Comparison of ENCODE assay signal across 12 mouse cellular contexts in the genomic region with DNA sequence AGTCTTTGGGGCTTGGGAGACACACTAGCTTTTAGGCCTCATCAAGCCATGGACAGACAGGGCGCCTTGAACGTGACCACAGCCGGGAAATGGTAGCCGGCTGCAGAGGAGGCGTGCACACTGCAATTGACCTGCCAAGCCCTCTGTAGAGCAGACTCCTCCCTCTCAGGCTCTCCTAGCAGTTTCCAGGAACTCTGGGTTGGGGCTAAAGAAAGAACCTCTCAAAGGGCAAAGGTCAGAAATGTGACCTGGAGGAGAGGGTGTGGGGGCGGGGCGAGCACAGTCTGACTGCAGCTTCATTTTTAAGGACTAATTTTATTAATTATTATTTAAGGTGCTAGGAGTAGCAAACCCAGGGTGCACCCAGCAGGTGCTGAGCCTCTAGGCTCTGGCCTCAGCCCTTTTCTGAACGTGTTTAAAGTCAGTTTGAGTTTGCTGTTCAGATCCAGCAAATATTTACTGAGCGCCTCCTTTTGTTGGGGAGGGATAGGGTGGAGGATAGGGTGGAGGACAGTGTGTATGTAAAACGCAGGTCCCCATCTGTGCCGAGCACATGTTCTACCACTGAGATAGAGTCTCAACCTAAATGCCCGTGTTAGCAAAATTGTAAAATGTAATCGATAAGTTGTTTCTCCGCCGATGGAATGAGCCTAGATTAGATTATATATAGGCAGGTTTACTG. TPM values are rescaled to one million over a fixed set of nuclear protein-coding genes. Genes with fewer than 3 reads are reported as not detected.
A peak's percentile ranks its signal among the peaks of the same experiment; 100 is the strongest.
DNase-seq lines count a peak whose midpoint lies in the region; ATAC-seq lines count a peak whose summit lies in the region.
"Had no signal": no experiment of that assay in that cellular context is flagged by ENCODE, and none has a peak within 500 bp of the region (broad histone marks: within the 10 kb centered on the region; RNA-seq: fewer than 3 reads in every experiment).

No protein-coding gene starts in this region.

- no peak overlapping the region for H3K4me3 ChIP-seq in neural tube, embryonic 15.5 days (replicated peaks)
- H3K4me3 ChIP-seq in midbrain, embryonic 14.5 days (replicated peaks; ENCODE audit: low read depth, low read length): no peak overlapping the region
- H3K4me3 ChIP-seq: embryonic facial prominence, embryonic 12.5 days had no signal

- no peak overlapping the region for H3K9ac ChIP-seq in neural tube, embryonic 15.5 days (replicated peaks)
- H3K9ac ChIP-seq in midbrain, embryonic 14.5 days (replicated peaks; ENCODE audit: low read length): no peak overlapping the region
- H3K9ac ChIP-seq: embryonic facial prominence, embryonic 12.5 days had no signal

- H3K27ac ChIP-seq in neural tube, embryonic 15.5 days (replicated peaks): no peak overlapping the region
- H3K27ac ChIP-seq in midbrain, embryonic 14.5 days (replicated peaks; ENCODE audit: low read depth, low read length): no peak overlapping the region
- H3K27ac ChIP-seq: embryonic facial prominence, embryonic 12.5 days; hindbrain, postnatal 0 days had no signal

- H3K4me2 ChIP-seq in neural tube, embryonic 15.5 days: no peak overlapping the region
- no peak overlapping the region for H3K4me2 ChIP-seq in midbrain, embryonic 14.5 days (ENCODE audit: low read length)
- H3K4me2 ChIP-seq: embryonic facial prominence, embryonic 12.5 days had no signal

- H3K9me3 ChIP-seq in neural tube, embryonic 15.5 days (replicated peaks): no peaks in the 10 kb centered on the region
- H3K9me3 ChIP-seq in midbrain, embryonic 14.5 days (ENCODE audit: control insufficient read depth, low read length): no peaks in the 10 kb centered on the region
- H3K9me3 ChIP-seq: embryonic facial prominence, embryonic 12.5 days had no signal

- no peaks in the 10 kb centered on the region for H3K4me1 ChIP-seq in neural tube, embryonic 15.5 days
- no peaks in the 10 kb centered on the region for H3K4me1 ChIP-seq in midbrain, embryonic 14.5 days (ENCODE audit: control insufficient read depth, insufficient read depth, low read length)
- H3K4me1 ChIP-seq: embryonic facial prominence, embryonic 12.5 days had no signal

- H3K36me3 ChIP-seq in neural tube, embryonic 15.5 days: no peaks in the 10 kb centered on the region
- H3K36me3 ChIP-seq in midbrain, embryonic 14.5 days (ENCODE audit: control insufficient read depth, insufficient read depth, low read length): no peaks in the 10 kb centered on the region
- H3K36me3 ChIP-seq: embryonic facial prominence, embryonic 12.5 days had no signal

- ATAC-seq in neural tube, embryonic 15.5 days (ENCODE audit: low FRiP score): no peak
- 0 out of 2 replicates have a peak, but pooled peaks have one; percentile 14 for ATAC-seq in erythroid progenitor cell, adult 5-6 weeks (replicated peaks; ENCODE audit: low FRiP score, poor library complexity, severe bottlenecking)
- no peak for ATAC-seq in midbrain, embryonic 14.5 days (ENCODE audit: low FRiP score, low TSS enrichment)
- ATAC-seq: activated CD4-positive, CD25-positive, alpha-beta regulatory T cell, adult 4 months; hindbrain, postnatal 0 days had no signal

- WGBS in neural tube, embryonic 15.5 days: 40% methylated on average over 15 of the region's 15 CpGs
- WGBS in large intestine, adult 2 months: 21% methylated on average over 15 of the region's 15 CpGs
- 39% methylated on average over 15 of the region's 15 CpGs for WGBS in midbrain, embryonic 14.5 days

- H3K27me3 ChIP-seq in neural tube, embryonic 15.5 days (replicated peaks): no peaks in the 10 kb centered on the region
- H3K27me3 ChIP-seq in midbrain, embryonic 14.5 days (ENCODE audit: control insufficient read depth, insufficient read depth, low read length): no peaks in the 10 kb centered on the region
- H3K27me3 ChIP-seq: embryonic facial prominence, embryonic 12.5 days had no signal

- peak; percentile 33 for DNase-seq in neural tube, embryonic 10.5 days (ENCODE audit: extremely low spot score, low spot score)
- peak; percentile 80 for DNase-seq in large intestine, adult 2 months (ENCODE audit: low read depth, low spot score)
- DNase-seq in yolk sac, embryonic 10.5 days (ENCODE audit: low spot score): peak; percentile 91
- no peak for DNase-seq in thymus, postnatal 25 days
- no peak for DNase-seq in midbrain, embryonic 14.5 days
- no peak for DNase-seq in urinary bladder, postnatal 36 days (ENCODE audit: low spot score in 2 of 2)
- DNase-seq: gastrocnemius, postnatal 25 days had no signal

RNA-seq across cellular contexts. Expression of a gene that starts 26.5 kb away (rescaled TPM):
- 137 and 161 TPM in 2 replicates for polyA plus RNA-seq in neural tube, embryonic 15.5 days (2015; fragmentation: Nextera tagmentation; extraction: Ambion mirVana)
- total RNA-seq in erythroid progenitor cell, adult 5-6 weeks (2015; ENCODE audit: low replicate concordance): 104 and 179 TPM in 2 replicates
- 74.6 and 104 TPM in 2 replicates for total RNA-seq in erythroid progenitor cell, adult 5-6 weeks (2017; ENCODE audit: low replicate concordance)
- 44.6 and 54.1 TPM in 2 replicates for polyA plus RNA-seq in large intestine, adult 2 months (2012; rRNA removed)
- polyA plus RNA-seq in midbrain, embryonic 14.5 days (2014; fragmentation: Nextera tagmentation; extraction: Ambion mirVana): 148 and 169 TPM in 2 replicates

RNA-seq across cellular contexts. Expression of a gene that starts 52.2 kb away (rescaled TPM):
- polyA plus RNA-seq in neural tube, embryonic 15.5 days (2015; fragmentation: Nextera tagmentation; extraction: Ambion mirVana): 1.6 and 1.7 TPM in 2 replicates
- not detected in 2 replicates for total RNA-seq in erythroid progenitor cell, adult 5-6 weeks (2015; ENCODE audit: low replicate concordance)
- not detected in 2 replicates for total RNA-seq in erythroid progenitor cell, adult 5-6 weeks (2017; ENCODE audit: low replicate concordance)
- polyA plus RNA-seq in large intestine, adult 2 months (2012; rRNA removed): 0.18 and 0.47 TPM in 2 replicates
- polyA plus RNA-seq in midbrain, embryonic 14.5 days (2014; fragmentation: Nextera tagmentation; extraction: Ambion mirVana): 0.33 and 0.72 TPM in 2 replicates
- total RNA-seq: gastrocnemius, postnatal 25 days had no signal

Comparison
In these comparisons a context has a peak if more than half of its experiments do, and no peak if none do; other contexts are left out.
1. DNase-seq: peak in neural tube, embryonic 10.5 days (single experiment), large intestine, adult 2 months (single experiment) and yolk sac, embryonic 10.5 days (single experiment); none in thymus, postnatal 25 days (single experiment), midbrain, embryonic 14.5 days (single experiment) and urinary bladder, postnatal 36 days (0 of 2).